Mouse (Mus musculus) hematopoietic stem cell, adult 5-6 weeks (primary cell): ENCODE measurements around the gene Ticam1. TPM values are rescaled to one million over a fixed set of nuclear protein-coding genes. Genes with fewer than 3 reads are reported as not detected.
A peak's percentile ranks its signal among the peaks of the same experiment; 100 is the strongest.

Source experiments
- ATAC-seq, 2 experiments: fragments of 125-278 bp in 1 of 2; replicated peaks in 1 of 2; 2 replicates each; pipeline ENCODE4 v1.8.0; 2016 to 2017; ENCODE audit warnings: inconsistent platforms in 2 of 2, mild to moderate bottlenecking in 2 of 2, moderate number of reproducible peaks in 2 of 2, low read depth in 1 of 2, moderate TSS enrichment in 1 of 2; ENCODE audit not compliant: low FRiP score in 2 of 2, poor library complexity in 2 of 2, severe bottlenecking in 2 of 2, insufficient read depth in 1 of 2, low TSS enrichment in 1 of 2
- total RNA-seq: library from RNA; stranded (forward); fragments of 172-1452, 232-1000 nt; gene quantifications from 2 replicates; pipeline ENCODE4 v1.2.3, GENCODE M21; 2017

Ticam1 gene
- total RNA-seq, 1 experiment from 2014 or later, result 6.1 TPM

- peak; percentile 62 to 66 for ATAC-seq
Observed at GRCm38 (mm10) chr17:56251136-56251829, 25.3 kb downstream of the Ticam1 start.

- no peak for ATAC-seq
Observed at GRCm38 (mm10) chr17:56245608-56246007, 31.0 kb downstream of the Ticam1 start.

- peak; percentile 96 for ATAC-seq
Observed at GRCm38 (mm10) chr17:56241541-56242401, 34.8 kb downstream of the Ticam1 start.

GRCm38 (mm10) chr17:56233818-56234469 is 42.6 kb downstream of the Ticam1 start:
- ATAC-seq, result peak; percentile 32 to 56; a peak in 2 of 4 replicates

- no peak for ATAC-seq
Observed at GRCm38 (mm10) chr17:56233389-56233788, 43.2 kb downstream of the Ticam1 start.

GRCm38 (mm10) chr17:56229943-56230342 is 46.6 kb downstream of the Ticam1 start:
- ATAC-seq, result no peak

- no peak for ATAC-seq
Observed at GRCm38 (mm10) chr17:56226566-56226965, 50.0 kb downstream of the Ticam1 start.

GRCm38 (mm10) chr17:56224916-56225315 is 51.7 kb downstream of the Ticam1 start:
- no peak for ATAC-seq

GRCm38 (mm10) chr17:56219805-56220204 is 56.8 kb downstream of the Ticam1 start:
- ATAC-seq, result no peak

Other genes starting within 250 kb of the Ticam1 start
- gene Sh3gl1, start 240.2 kb downstream of the Ticam1 start, total RNA-seq, result 29.6 and 37.1 TPM in 2 replicates
- gene Chaf1a, start 236.3 kb downstream of the Ticam1 start, total RNA-seq, result 24.5 and 29.7 TPM in 2 replicates
- gene Ubxn6, start 201.8 kb downstream of the Ticam1 start, total RNA-seq, result 22.1 and 51.5 TPM in 2 replicates
- gene Hdgfl2, start 197.2 kb downstream of the Ticam1 start, total RNA-seq, result 73.0 and 136 TPM in 2 replicates
- not detected in 2 replicates for gene Plin4, start 167.0 kb downstream of the Ticam1 start, total RNA-seq
- gene Plin5, start 159.2 kb downstream of the Ticam1 start, total RNA-seq, result not detected in 2 replicates
- 1.9 and 5.6 TPM in 2 replicates for gene Lrg1, start 154.8 kb downstream of the Ticam1 start, total RNA-seq
- gene Sema6b, start 136.4 kb downstream of the Ticam1 start, total RNA-seq, result 0.99 and 2.1 TPM in 2 replicates
- gene Tnfaip8l1, start 114.3 kb downstream of the Ticam1 start, total RNA-seq, result 2.6 and 2.9 TPM in 2 replicates
- 21.7 and 31.0 TPM in 2 replicates for gene Mydgf, start 92.9 kb downstream of the Ticam1 start, total RNA-seq
- 9.7 TPM in 2 replicates for gene Dpp9, start 57.9 kb downstream of the Ticam1 start, total RNA-seq
- gene Fem1a, start 20.0 kb downstream of the Ticam1 start, total RNA-seq, result 16.4 and 17.1 TPM in 2 replicates
- 17.1 and 23.8 TPM in 2 replicates for gene Plin3, start 16.1 kb upstream of the Ticam1 start, total RNA-seq
- gene Arrdc5, start 23.5 kb upstream of the Ticam1 start, total RNA-seq, result not detected in 2 replicates
- 116 and 147 TPM in 2 replicates for gene Uhrf1, start 26.5 kb upstream of the Ticam1 start, total RNA-seq
- 12.1 and 13.6 TPM in 2 replicates for gene Kdm4b, start 49.3 kb upstream of the Ticam1 start, total RNA-seq
- gene Ptprs, start 199.7 kb upstream of the Ticam1 start, total RNA-seq, result 67.9 and 85.5 TPM in 2 replicates
- gene Znrf4, start 235.6 kb upstream of the Ticam1 start, total RNA-seq, result not detected in 2 replicates